Mouse (Mus musculus) stomach, postnatal 0 days (tissue): Measurements from ENCODE around the gene Alg12. TPM values are rescaled to one million over a fixed set of nuclear protein-coding genes. Genes with fewer than 3 reads are reported as not detected.

Experiments used
- ATAC-seq: fragments of 200-750 bp; cut with Nextera tagmentation; 2 replicates; pipeline ENCODE4 v1.8.0; 2017; ENCODE audit not compliant: low FRiP score, low TSS enrichment
- DNase-seq: peaks from one replicate; pipeline ENCODE4 v3.0.0-alpha.2; 2016; ENCODE audit warnings: low spot score
- H3K27ac ChIP-seq: fragments of 300-500 bp; sonication (generic); replicated peaks from 2 replicates; pipeline ENCODE4 v1.5.1; 2014; ENCODE audit warnings: mild to moderate bottlenecking, control low read depth
- H3K27me3 ChIP-seq: fragments of 300-500 bp; sonication (generic); 2 replicates; pipeline ENCODE4 v1.6.1; 2014; ENCODE audit warnings: low read length; ENCODE audit not compliant: control insufficient read depth, insufficient read depth
- H3K36me3 ChIP-seq: fragments of 300-500 bp; sonication (generic); 2 replicates; pipeline ENCODE4 v1.6.1; 2014; ENCODE audit warnings: low read length, mixed read lengths; ENCODE audit not compliant: control insufficient read depth, insufficient read depth
- H3K4me1 ChIP-seq: fragments of 300-500 bp; sonication (generic); replicated peaks from 2 replicates; pipeline ENCODE4 v1.6.1; 2014; ENCODE audit warnings: antibody characterized with exemption; ENCODE audit not compliant: control insufficient read depth, insufficient read depth
- H3K4me2 ChIP-seq: fragments of 300-500 bp; sonication (generic); replicated peaks from 2 replicates; pipeline ENCODE4 v1.6.1; 2014; ENCODE audit warnings: low read depth, mild to moderate bottlenecking, control low read depth, moderate library complexity
- H3K4me3 ChIP-seq: fragments of 300-500 bp; sonication (generic); 2 replicates; pipeline ENCODE4 v1.5.1; 2014; ENCODE audit warnings: low read depth, low read length, control low read depth
- H3K9ac ChIP-seq: fragments of 300-500 bp; sonication (generic); 2 replicates; pipeline ENCODE4 v1.6.1; 2014; ENCODE audit warnings: mild to moderate bottlenecking, low read length, control low read depth, mixed read lengths
- H3K9me3 ChIP-seq: fragments of 300-500 bp; sonication (generic); 2 replicates; pipeline ENCODE4 v1.6.1; 2016; ENCODE audit warnings: low read length; ENCODE audit not compliant: control insufficient read depth
- CTCF ChIP-seq: IDR thresholded peaks from 2 replicates; pipeline ENCODE4 v1.5.1; 2016; ENCODE audit warnings: antibody characterized with exemption, low read depth, mild to moderate bottlenecking, moderate library complexity
- EP300 ChIP-seq: optimal IDR thresholded peaks from 2 replicates; pipeline ENCODE3; 2016; ENCODE audit warnings: antibody characterized with exemption
- WGBS: fragments of 180-500 bp; shearing (Covaris S2); extraction: QIAGEN DNeasy Blood & Tissue Kit; methylation state at CpG from one replicate; pipeline ENCODE4 v1.1.7; 2014; 5-methylcytosine and 5-hydroxymethylcytosine counted together
- polyA plus RNA-seq: library from polyadenylated mRNA; unstranded; fragments of >200 nt; fragmentation: Nextera tagmentation; extraction: Ambion mirVana; gene quantifications from 2 replicates; pipeline ENCODE4 v1.2.1, GENCODE M21; 2015

Alg12 gene
- polyA plus RNA-seq, 1 experiment from 2014 or later: 8.2 TPM

GRCm38 (mm10) chr15:88855896-88856417 is 36.8 kb upstream of the Alg12 start:
- ATAC-seq (no peak), DNase-seq (no peak)
- Histone ChIP-seq H3K4me1 (peaks cover 9% of the 10 kb centered on the region), H3K27me3 (no peaks in the 10 kb centered on the region), H3K4me3 (no peak overlapping the region), H3K4me2 (no peak overlapping the region), H3K36me3 (no peaks in the 10 kb centered on the region), H3K9ac (no peak overlapping the region), H3K27ac (peak overlapping the region; percentile 65; the same call in 1 of the 2 replicates), H3K9me3 (no peaks in the 10 kb centered on the region)
- TF ChIP-seq EP300 (no peak), CTCF (no peak)
- WGBS: 63% methylated on average over 6 of the region's 6 CpGs

- H3K9ac ChIP-seq: no peak overlapping the region
- 56% methylated on average over 15 of the region's 15 CpGs for whole genome bisulfite sequencing
- H3K9me3 ChIP-seq: no peaks in the 10 kb centered on the region
- H3K27me3 ChIP-seq: no peaks in the 10 kb centered on the region
- no peak for DNase-seq
- H3K4me1 ChIP-seq: peaks cover 9% of the 10 kb centered on the region
- TF ChIP-seq CTCF (no peak), EP300 (no peak)
- peak overlapping the region; percentile 65; the same call in 1 of the 2 replicates for H3K27ac ChIP-seq
- H3K4me3 ChIP-seq: no peak overlapping the region
- ATAC-seq: no peak
- no peaks in the 10 kb centered on the region for H3K36me3 ChIP-seq
- no peak overlapping the region for H3K4me2 ChIP-seq
Measured at GRCm38 (mm10) chr15:88854969-88855830, 36.1 kb upstream of the Alg12 start.

GRCm38 (mm10) chr15:88854119-88854968 is 35.2 kb upstream of the Alg12 start:
- Histone ChIP-seq H3K27me3 (no peaks in the 10 kb centered on the region), H3K9me3 (no peaks in the 10 kb centered on the region), H3K27ac (peak overlapping the region; percentile 35), H3K9ac (no peak overlapping the region), H3K4me1 (peaks cover 9% of the 10 kb centered on the region), H3K4me2 (no peak overlapping the region), H3K36me3 (no peaks in the 10 kb centered on the region), H3K4me3 (no peak overlapping the region)
- ATAC-seq (no peak), DNase-seq (no peak)
- TF ChIP-seq CTCF (no peak), EP300 (no peak)
- 34% methylated on average over 6 of the region's 6 CpGs for WGBS

GRCm38 (mm10) chr15:88853106-88853505 is 34.0 kb upstream of the Alg12 start:
- Histone ChIP-seq H3K9ac (no peak overlapping the region), H3K4me1 (peaks cover 11% of the 10 kb centered on the region), H3K4me2 (no peak overlapping the region), H3K4me3 (no peak overlapping the region), H3K27ac (peak overlapping the region; percentile 89), H3K9me3 (no peaks in the 10 kb centered on the region), H3K36me3 (no peaks in the 10 kb centered on the region), H3K27me3 (no peaks in the 10 kb centered on the region)
- TF ChIP-seq CTCF (no peak), EP300 (no peak)
- WGBS: 53% methylated on average over 9 of the region's 9 CpGs
- no peak for DNase-seq
- ATAC-seq: no peak

GRCm38 (mm10) chr15:88851507-88852149 is 32.5 kb upstream of the Alg12 start:
- 55% methylated on average over 9 of the region's 10 CpGs for WGBS
- Histone ChIP-seq H3K9me3 (no peaks in the 10 kb centered on the region), H3K4me1 (peaks cover 11% of the 10 kb centered on the region), H3K27me3 (no peaks in the 10 kb centered on the region), H3K9ac (no peak overlapping the region), H3K4me3 (no peak overlapping the region), H3K4me2 (no peak overlapping the region), H3K36me3 (no peaks in the 10 kb centered on the region), H3K27ac (peak overlapping the region; percentile 95)
- DNase-seq (peak; percentile 95), ATAC-seq (peak; percentile 87)
- TF ChIP-seq EP300 (no peak), CTCF (peak; percentile 54)
